ENCODE assay signal across 22 mouse cellular contexts in genomic region chr7:72963908-72964307, GRCm38 (mm10).
A peak's percentile ranks its signal among the peaks of the same experiment; 100 is the strongest.
DNase-seq lines count a peak whose midpoint lies in the region; ATAC-seq lines count a peak whose summit lies in the region.
"Had no signal": no experiment of that assay in that cellular context is flagged by ENCODE, and none has a peak within 500 bp of the region (broad histone marks: within the 10 kb centered on the region; RNA-seq: fewer than 3 reads in every experiment).

No protein-coding gene starts in this region.

- no peaks in the 10 kb centered on the region for H3K27me3 ChIP-seq in embryonic facial prominence, embryonic 14.5 days (replicated peaks; ENCODE audit: control insufficient read depth, insufficient read depth, low read length)
- no peaks in the 10 kb centered on the region for H3K27me3 ChIP-seq in embryonic facial prominence, embryonic 10.5 days (replicated peaks; ENCODE audit: low read depth, poor library complexity, severe bottlenecking)
- H3K27me3 ChIP-seq in limb, embryonic 13.5 days = no peaks in the 10 kb centered on the region
- no peaks in the 10 kb centered on the region for H3K27me3 ChIP-seq in limb, embryonic 10.5 days (ENCODE audit: low read depth, poor library complexity, severe bottlenecking)
- no peaks in the 10 kb centered on the region for H3K27me3 ChIP-seq in midbrain, embryonic 14.5 days (ENCODE audit: control insufficient read depth, insufficient read depth, low read length)
- no peaks in the 10 kb centered on the region for H3K27me3 ChIP-seq in midbrain, embryonic 11.5 days (ENCODE audit: control insufficient read depth, insufficient read depth, low read length)
- H3K27me3 ChIP-seq: embryonic facial prominence, embryonic 12.5 days; forebrain, embryonic 12.5 days; forebrain, embryonic 15.5 days; heart, embryonic 12.5 days; heart, embryonic 15.5 days; hindbrain, embryonic 12.5 days had no signal

- H3K4me1 ChIP-seq in embryonic facial prominence, embryonic 14.5 days (ENCODE audit: control insufficient read depth, insufficient read depth, low read length) = no peaks in the 10 kb centered on the region
- H3K4me1 ChIP-seq in embryonic facial prominence, embryonic 10.5 days = no peaks in the 10 kb centered on the region
- H3K4me1 ChIP-seq in limb, embryonic 13.5 days = no peaks in the 10 kb centered on the region
- peaks cover 6% of the 10 kb centered on the region for H3K4me1 ChIP-seq in limb, embryonic 10.5 days
- peaks cover 17% of the 10 kb centered on the region for H3K4me1 ChIP-seq in midbrain, embryonic 14.5 days (ENCODE audit: control insufficient read depth, insufficient read depth, low read length)
- H3K4me1 ChIP-seq in midbrain, embryonic 11.5 days (ENCODE audit: control insufficient read depth, insufficient read depth, low read length) = no peaks in the 10 kb centered on the region
- H3K4me1 ChIP-seq: embryonic facial prominence, embryonic 12.5 days; forebrain, embryonic 15.5 days; heart, embryonic 12.5 days; heart, embryonic 15.5 days had no signal

- 62% methylated on average over 3 of the region's 3 CpGs for WGBS in embryonic facial prominence, embryonic 14.5 days
- WGBS in embryonic facial prominence, embryonic 10.5 days = 86% methylated on average over 3 of the region's 3 CpGs
- WGBS in limb, embryonic 13.5 days = 83% methylated on average over 3 of the region's 3 CpGs
- WGBS in limb, embryonic 10.5 days = 84% methylated on average over 3 of the region's 3 CpGs
- 86% methylated on average over 3 of the region's 3 CpGs for WGBS in midbrain, embryonic 14.5 days
- 82% methylated on average over 3 of the region's 3 CpGs for WGBS in midbrain, embryonic 11.5 days

- peak; percentile 65; the same call in 1 of the 2 replicates for ATAC-seq in embryonic facial prominence, embryonic 14.5 days (ENCODE audit: low read depth)
- peak; percentile 48; the same call in 1 of the 2 replicates for ATAC-seq in limb, embryonic 13.5 days (ENCODE audit: low FRiP score, low read depth)
- ATAC-seq in midbrain, embryonic 14.5 days (ENCODE audit: low FRiP score, low TSS enrichment) = no peak
- no peak for ATAC-seq in midbrain, embryonic 11.5 days (ENCODE audit: low FRiP score)
- ATAC-seq: activated CD4-positive, CD25-positive, alpha-beta regulatory T cell, adult 4 months; forebrain, embryonic 15.5 days; inflammation-experienced regulatory T-cells, adult 6 months had no signal

- no peak overlapping the region for H3K4me3 ChIP-seq in embryonic facial prominence, embryonic 14.5 days (ENCODE audit: low read depth, low read length)
- no peak overlapping the region for H3K4me3 ChIP-seq in embryonic facial prominence, embryonic 10.5 days
- H3K4me3 ChIP-seq in limb, embryonic 13.5 days = no peak overlapping the region
- H3K4me3 ChIP-seq in limb, embryonic 10.5 days = no peak overlapping the region
- H3K4me3 ChIP-seq in midbrain, embryonic 14.5 days (replicated peaks; ENCODE audit: low read depth, low read length) = no peak overlapping the region
- H3K4me3 ChIP-seq in midbrain, embryonic 11.5 days (ENCODE audit: low read depth, low read length) = no peak overlapping the region
- H3K4me3 ChIP-seq: embryonic facial prominence, embryonic 12.5 days; erythroblast, embryonic 14.5 days; forebrain, embryonic 12.5 days; forebrain, embryonic 15.5 days; heart, embryonic 12.5 days; heart, embryonic 15.5 days; hindbrain, embryonic 12.5 days had no signal

- DNase-seq in embryonic facial prominence, embryonic 14.5 days (ENCODE audit: low spot score) = peak; percentile 62
- no peak for DNase-seq in embryonic facial prominence, embryonic 10.5 days (ENCODE audit: low spot score)
- DNase-seq in limb, embryonic 10.5 days (ENCODE audit: low spot score) = no peak
- no peak for DNase-seq in midbrain, embryonic 14.5 days
- no peak for DNase-seq in midbrain, embryonic 11.5 days (ENCODE audit: low spot score, missing footprints)
- DNase-seq: adrenal gland, adult 8-10 months; adrenal gland, postnatal 36 days; cerebellum, adult 18-20 months; gastrocnemius, postnatal 25 days; heart, adult 18-20 months; heart, postnatal 10 days; heart, postnatal 36 days had no signal

- no peak overlapping the region for H3K9ac ChIP-seq in embryonic facial prominence, embryonic 14.5 days (ENCODE audit: low read depth, low read length)
- no peak overlapping the region for H3K9ac ChIP-seq in limb, embryonic 13.5 days
- H3K9ac ChIP-seq in midbrain, embryonic 14.5 days (replicated peaks; ENCODE audit: low read length) = no peak overlapping the region
- no peak overlapping the region for H3K9ac ChIP-seq in midbrain, embryonic 11.5 days (ENCODE audit: low read length)
- H3K9ac ChIP-seq: embryonic facial prominence, embryonic 12.5 days; forebrain, embryonic 12.5 days; forebrain, embryonic 15.5 days; heart, embryonic 12.5 days; heart, embryonic 15.5 days; hindbrain, embryonic 12.5 days had no signal

- no peak overlapping the region for H3K27ac ChIP-seq in embryonic facial prominence, embryonic 14.5 days (replicated peaks; ENCODE audit: low read depth, low read length)
- H3K27ac ChIP-seq in embryonic facial prominence, embryonic 10.5 days (replicated peaks) = no peak overlapping the region
- no peak overlapping the region for H3K27ac ChIP-seq in limb, embryonic 13.5 days
- H3K27ac ChIP-seq in limb, embryonic 10.5 days = no peak overlapping the region
- peak overlapping the region; percentile 28; the same call in 1 of the 2 replicates for H3K27ac ChIP-seq in midbrain, embryonic 14.5 days (replicated peaks; ENCODE audit: low read depth, low read length)
- H3K27ac ChIP-seq in midbrain, embryonic 11.5 days (ENCODE audit: low read depth, low read length) = no peak overlapping the region
- H3K27ac ChIP-seq: embryonic facial prominence, embryonic 12.5 days; forebrain, embryonic 12.5 days; forebrain, embryonic 15.5 days; heart, embryonic 15.5 days had no signal

- no peak overlapping the region for H3K4me2 ChIP-seq in embryonic facial prominence, embryonic 14.5 days (ENCODE audit: low read depth, low read length)
- no peak overlapping the region for H3K4me2 ChIP-seq in limb, embryonic 13.5 days (replicated peaks)
- H3K4me2 ChIP-seq in midbrain, embryonic 14.5 days (ENCODE audit: low read length) = no peak overlapping the region
- no peak overlapping the region for H3K4me2 ChIP-seq in midbrain, embryonic 11.5 days
- H3K4me2 ChIP-seq: embryonic facial prominence, embryonic 12.5 days; forebrain, embryonic 12.5 days; forebrain, embryonic 15.5 days; heart, embryonic 12.5 days; heart, embryonic 15.5 days; hindbrain, embryonic 12.5 days had no signal

- no peaks in the 10 kb centered on the region for H3K36me3 ChIP-seq in embryonic facial prominence, embryonic 14.5 days (ENCODE audit: control insufficient read depth, insufficient read depth, low read length)
- H3K36me3 ChIP-seq in embryonic facial prominence, embryonic 10.5 days (replicated peaks) = no peaks in the 10 kb centered on the region
- no peaks in the 10 kb centered on the region for H3K36me3 ChIP-seq in limb, embryonic 13.5 days
- no peaks in the 10 kb centered on the region for H3K36me3 ChIP-seq in limb, embryonic 10.5 days
- no peaks in the 10 kb centered on the region for H3K36me3 ChIP-seq in midbrain, embryonic 14.5 days (ENCODE audit: control insufficient read depth, insufficient read depth, low read length)
- no peaks in the 10 kb centered on the region for H3K36me3 ChIP-seq in midbrain, embryonic 11.5 days (ENCODE audit: control insufficient read depth, insufficient read depth, low read length)
- H3K36me3 ChIP-seq: embryonic facial prominence, embryonic 12.5 days; forebrain, embryonic 12.5 days; forebrain, embryonic 15.5 days; heart, embryonic 12.5 days; heart, embryonic 15.5 days; hindbrain, embryonic 12.5 days had no signal

- no peaks in the 10 kb centered on the region for H3K9me3 ChIP-seq in embryonic facial prominence, embryonic 14.5 days (ENCODE audit: control insufficient read depth, low read length)
- H3K9me3 ChIP-seq in embryonic facial prominence, embryonic 10.5 days = no peaks in the 10 kb centered on the region
- no peaks in the 10 kb centered on the region for H3K9me3 ChIP-seq in limb, embryonic 13.5 days
- H3K9me3 ChIP-seq in limb, embryonic 10.5 days (replicated peaks) = no peaks in the 10 kb centered on the region
- H3K9me3 ChIP-seq in midbrain, embryonic 14.5 days (ENCODE audit: control insufficient read depth, low read length) = no peaks in the 10 kb centered on the region
- no peaks in the 10 kb centered on the region for H3K9me3 ChIP-seq in midbrain, embryonic 11.5 days (ENCODE audit: control insufficient read depth, low read length)
- H3K9me3 ChIP-seq: embryonic facial prominence, embryonic 12.5 days; forebrain, embryonic 12.5 days; forebrain, embryonic 15.5 days; heart, embryonic 12.5 days; heart, embryonic 15.5 days; hindbrain, embryonic 12.5 days had no signal

Comparison
In these comparisons a context has a peak if more than half of its experiments do, and no peak if none do; other contexts are left out.
1. ATAC-seq: peak in embryonic facial prominence, embryonic 14.5 days (single experiment) and limb, embryonic 13.5 days (single experiment); none in midbrain, embryonic 14.5 days (single experiment) and midbrain, embryonic 11.5 days (single experiment).